Mouse (Mus musculus): ENCODE results near the gene Tceanc2.

Tceanc2 gene

DNA sequence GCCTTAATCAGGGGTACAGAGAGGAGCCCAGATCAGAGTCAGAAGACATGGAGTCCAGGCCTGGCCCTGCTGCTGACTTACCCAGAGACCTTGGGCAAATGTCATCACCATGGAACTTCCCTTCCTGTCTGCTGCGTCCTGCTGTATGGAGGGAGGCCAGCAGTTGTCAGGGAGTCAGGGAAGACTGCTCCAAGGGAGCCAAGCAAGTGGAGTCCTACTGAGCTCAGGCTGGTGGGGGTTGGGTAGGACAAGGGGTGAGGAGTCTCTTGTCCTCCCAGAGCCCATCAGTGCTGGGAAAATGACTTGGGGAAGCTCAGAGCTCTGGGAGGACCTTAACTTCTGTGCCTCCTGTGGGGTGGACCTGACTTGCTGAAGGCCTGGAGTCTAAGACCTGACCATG, 94.6 kb downstream of the Tceanc2 start:
- DNase-seq (ENCODE audit: low spot score): no peak
